Mouse (Mus musculus): ENCODE data around the gene Il27ra. TPM values are rescaled to one million over a fixed set of nuclear protein-coding genes. Genes with fewer than 3 reads are reported as not detected.
A peak's percentile ranks its signal among the peaks of the same experiment; 100 is the strongest.

The Il27ra gene
- polyA plus RNA-seq, 1 experiment from 2014 or later: 1.2 TPM

GRCm38 (mm10) chr8:84044900-84045299, 2.5 kb upstream of the Il27ra start, which contains the start of gene Rln3:
Gene Rln3, minus strand, starts transcription at chr8:84045000.
- H3K4me3 ChIP-seq (replicated peaks; ENCODE audit: low read depth, low read length): no peak within 1 kb of the TSS
- TF ChIP-seq CTCF (IDR thresholded peaks at IDR 0.05; ENCODE audit: low read depth): no peak
- H3K4me2 ChIP-seq (ENCODE audit: low read length): peak within 1 kb of the TSS; percentile 31
- peaks cover 15% of the 10 kb centered on the region for H3K27me3 ChIP-seq (ENCODE audit: insufficient read depth, low read length)
- no peak within 1 kb of the TSS for H3K9ac ChIP-seq (ENCODE audit: low read depth, low read length)
- DNase-seq (ENCODE audit: low spot score) (no peak), ATAC-seq (replicated peaks; ENCODE audit: low FRiP score, low read depth) (no peak)
- WGBS: 14% methylated on average over 9 of the region's 9 CpGs
- H3K27ac ChIP-seq: no peak within 1 kb of the TSS
- H3K36me3 ChIP-seq (ENCODE audit: insufficient read depth, low read length): no peaks in the 10 kb centered on the region
- H3K4me1 ChIP-seq (replicated peaks; ENCODE audit: insufficient read depth, low read length): no peaks in the 10 kb centered on the region; the same call in 1 of the 2 replicates
- no peaks in the 10 kb centered on the region for H3K9me3 ChIP-seq (replicated peaks; ENCODE audit: low read length)

- no peak overlapping the region for H3K4me3 ChIP-seq (replicated peaks; ENCODE audit: low read depth, low read length)
- H3K4me2 ChIP-seq (ENCODE audit: low read length): no peak overlapping the region
- H3K27ac ChIP-seq: no peak overlapping the region
- no peaks in the 10 kb centered on the region for H3K36me3 ChIP-seq (ENCODE audit: insufficient read depth, low read length)
- H3K4me1 ChIP-seq (replicated peaks; ENCODE audit: insufficient read depth, low read length): no peaks in the 10 kb centered on the region; the same call in 1 of the 2 replicates
- 18% methylated on average over 7 of the region's 7 CpGs for WGBS
- peak; percentile 30; the same call in 1 of the 2 replicates for TF ChIP-seq CTCF (IDR thresholded peaks at IDR 0.05; ENCODE audit: low read depth)
- ATAC-seq (replicated peaks; ENCODE audit: low FRiP score, low read depth) (no peak), DNase-seq (ENCODE audit: low spot score) (no peak)
- no peaks in the 10 kb centered on the region for H3K9me3 ChIP-seq (replicated peaks; ENCODE audit: low read length)
- peaks cover 15% of the 10 kb centered on the region for H3K27me3 ChIP-seq (ENCODE audit: insufficient read depth, low read length)
- no peak overlapping the region for H3K9ac ChIP-seq (ENCODE audit: low read depth, low read length)
These were observed 1.7 kb upstream of the Il27ra start for GRCm38 (mm10) chr8:84044103-84044502.

- no peak overlapping the region for H3K27ac ChIP-seq
- WGBS: 43% methylated on average over 12 of the region's 12 CpGs
- no peaks in the 10 kb centered on the region; the same call in 1 of the 2 replicates for H3K4me1 ChIP-seq (replicated peaks; ENCODE audit: insufficient read depth, low read length)
- no peak for DNase-seq (ENCODE audit: low spot score)
- H3K9ac ChIP-seq (ENCODE audit: low read depth, low read length): no peak overlapping the region
- no peak for ATAC-seq (replicated peaks; ENCODE audit: low FRiP score, low read depth)
- TF ChIP-seq CTCF (IDR thresholded peaks at IDR 0.05; ENCODE audit: low read depth): no peak
- peak overlapping the region; percentile 56 for H3K4me2 ChIP-seq (ENCODE audit: low read length)
- H3K27me3 ChIP-seq (ENCODE audit: insufficient read depth, low read length): peaks cover 15% of the 10 kb centered on the region
- H3K36me3 ChIP-seq (ENCODE audit: insufficient read depth, low read length): no peaks in the 10 kb centered on the region
- H3K9me3 ChIP-seq (replicated peaks; ENCODE audit: low read length): no peaks in the 10 kb centered on the region
- peak overlapping the region; percentile 22; the same call in 1 of the 2 replicates for H3K4me3 ChIP-seq (replicated peaks; ENCODE audit: low read depth, low read length)
These were observed 556 bp upstream of the Il27ra start for GRCm38 (mm10) chr8:84042948-84043342.

- Histone ChIP-seq H3K36me3 (ENCODE audit: insufficient read depth, low read length) (no peaks in the 10 kb centered on the region), H3K4me2 (ENCODE audit: low read length) (no peak overlapping the region), H3K9ac (ENCODE audit: low read depth, low read length) (no peak overlapping the region; the same call in 1 of the 2 replicates), H3K9me3 (replicated peaks; ENCODE audit: low read length) (no peaks in the 10 kb centered on the region), H3K27me3 (ENCODE audit: insufficient read depth, low read length) (peaks cover 4% of the 10 kb centered on the region), H3K4me1 (replicated peaks; ENCODE audit: insufficient read depth, low read length) (no peaks in the 10 kb centered on the region; the same call in 1 of the 2 replicates), H3K4me3 (replicated peaks; ENCODE audit: low read depth, low read length) (no peak overlapping the region), H3K27ac (no peak overlapping the region)
- ATAC-seq (replicated peaks; ENCODE audit: low FRiP score, low read depth) (no peak), DNase-seq (ENCODE audit: low spot score) (peak; percentile 90)
- under 1% methylated on average over 5 of the region's 5 CpGs for WGBS
- peak; percentile 89 for TF ChIP-seq CTCF (IDR thresholded peaks at IDR 0.05; ENCODE audit: low read depth)
These were observed 3.3 kb downstream of the Il27ra start for GRCm38 (mm10) chr8:84039050-84039449.

DNA sequence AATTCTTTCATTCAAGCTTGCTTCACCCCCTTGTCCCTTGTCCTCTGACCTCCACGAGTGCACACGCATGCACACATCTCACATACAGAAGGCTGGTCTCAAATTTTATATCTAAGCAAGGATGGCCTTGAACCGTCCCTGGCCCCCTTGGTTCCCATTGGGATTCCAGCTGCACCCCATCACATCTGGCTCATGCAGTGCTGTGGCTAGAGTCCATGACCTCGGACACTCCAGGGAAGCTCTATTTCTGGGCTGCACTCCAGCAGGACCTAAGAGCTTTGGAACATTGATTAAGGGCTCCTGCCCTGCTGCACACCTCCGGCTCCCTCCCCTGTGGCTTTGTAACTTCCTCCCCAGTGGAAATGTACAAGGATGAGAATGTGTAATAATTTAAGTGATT, 4.4 kb downstream of the Il27ra start:
- DNase-seq (ENCODE audit: low spot score): peak; percentile 53
- no peaks in the 10 kb centered on the region for H3K36me3 ChIP-seq (ENCODE audit: insufficient read depth, low read length)
- no peak for ATAC-seq (replicated peaks; ENCODE audit: low FRiP score, low read depth)
- H3K27me3 ChIP-seq (ENCODE audit: insufficient read depth, low read length): no peaks in the 10 kb centered on the region
- H3K4me3 ChIP-seq (replicated peaks; ENCODE audit: low read depth, low read length): no peak overlapping the region
- H3K4me2 ChIP-seq (ENCODE audit: low read length): no peak overlapping the region
- no peaks in the 10 kb centered on the region; the same call in 1 of the 2 replicates for H3K4me1 ChIP-seq (replicated peaks; ENCODE audit: insufficient read depth, low read length)
- no peak overlapping the region for H3K27ac ChIP-seq
- 60% methylated on average over 5 of the region's 5 CpGs for WGBS
- TF ChIP-seq CTCF (IDR thresholded peaks at IDR 0.05; ENCODE audit: low read depth): no peak
- H3K9ac ChIP-seq (ENCODE audit: low read depth, low read length): no peak overlapping the region
- no peaks in the 10 kb centered on the region for H3K9me3 ChIP-seq (replicated peaks; ENCODE audit: low read length)

DNA sequence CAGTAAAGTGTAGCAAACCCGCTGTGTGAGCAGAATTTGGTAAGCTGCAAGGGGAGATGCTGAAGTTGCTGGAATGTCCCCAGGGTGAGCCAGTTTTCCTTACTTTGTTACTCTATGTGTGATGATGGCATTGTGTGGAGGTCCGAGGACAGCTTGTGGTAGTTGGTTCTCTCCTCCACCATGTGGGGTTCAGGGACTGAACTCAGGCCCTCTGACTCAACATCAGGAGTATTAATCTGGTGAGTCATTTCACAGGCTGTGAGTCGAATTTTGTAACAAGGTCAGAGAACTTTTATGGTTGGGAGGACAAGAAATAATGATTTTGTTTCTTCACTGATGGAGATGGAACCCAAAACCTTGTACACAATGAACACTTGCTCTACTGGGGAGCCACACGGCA, 9.6 kb downstream of the Il27ra start:
- DNase-seq (ENCODE audit: low spot score): no peak
- Histone ChIP-seq H3K4me3 (replicated peaks; ENCODE audit: low read depth, low read length) (no peak overlapping the region), H3K36me3 (ENCODE audit: insufficient read depth, low read length) (0 out of 2 replicates have a peak, but pooled peaks cover 3% of the 10 kb centered on the region), H3K4me1 (replicated peaks; ENCODE audit: insufficient read depth, low read length) (no peaks in the 10 kb centered on the region), H3K27me3 (ENCODE audit: insufficient read depth, low read length) (no peaks in the 10 kb centered on the region), H3K27ac (no peak overlapping the region), H3K9me3 (replicated peaks; ENCODE audit: low read length) (no peaks in the 10 kb centered on the region), H3K4me2 (ENCODE audit: low read length) (no peak overlapping the region), H3K9ac (ENCODE audit: low read depth, low read length) (no peak overlapping the region)
- no peak for TF ChIP-seq CTCF (IDR thresholded peaks at IDR 0.05; ENCODE audit: low read depth)
- 63% methylated on average over 4 of the region's 4 CpGs for WGBS
- no peak for ATAC-seq (replicated peaks; ENCODE audit: low FRiP score, low read depth)

DNA sequence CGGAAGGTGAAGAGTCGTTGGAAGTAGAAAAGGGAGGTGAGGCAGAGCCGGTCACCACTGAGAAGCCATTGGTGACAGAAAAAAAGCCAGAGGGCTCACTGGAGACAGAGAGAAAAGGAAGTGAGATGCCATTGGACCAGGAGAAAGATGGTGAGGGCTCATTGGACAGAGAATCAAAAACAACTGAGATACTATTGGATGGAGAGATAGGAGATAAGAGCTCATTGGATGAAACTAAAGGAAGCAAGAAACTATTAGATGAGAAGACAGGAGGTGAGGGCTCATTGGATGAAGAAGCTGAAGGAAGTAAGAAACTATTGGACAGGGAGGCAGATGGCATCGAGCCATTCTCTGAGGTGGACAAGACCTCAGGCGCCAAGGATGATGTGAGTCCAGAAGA, 13.1 kb downstream of the Il27ra start:
- H3K4me1 ChIP-seq (replicated peaks; ENCODE audit: insufficient read depth, low read length): 0 out of 2 replicates have a peak, but pooled peaks cover 4% of the 10 kb centered on the region
- no peak overlapping the region for H3K9ac ChIP-seq (ENCODE audit: low read depth, low read length)
- H3K27ac ChIP-seq: no peak overlapping the region
- 0 out of 2 replicates have a peak, but pooled peaks cover 3% of the 10 kb centered on the region for H3K36me3 ChIP-seq (ENCODE audit: insufficient read depth, low read length)
- no peak overlapping the region for H3K4me3 ChIP-seq (replicated peaks; ENCODE audit: low read depth, low read length)
- H3K27me3 ChIP-seq (ENCODE audit: insufficient read depth, low read length): no peaks in the 10 kb centered on the region
- no peaks in the 10 kb centered on the region for H3K9me3 ChIP-seq (replicated peaks; ENCODE audit: low read length)
- WGBS: 89% methylated on average over 5 of the region's 5 CpGs
- DNase-seq (ENCODE audit: low spot score) (no peak), ATAC-seq (replicated peaks; ENCODE audit: low FRiP score, low read depth) (no peak)
- no peak for TF ChIP-seq CTCF (IDR thresholded peaks at IDR 0.05; ENCODE audit: low read depth)
- no peak overlapping the region for H3K4me2 ChIP-seq (ENCODE audit: low read length)

All from kidney, postnatal 0 days (tissue).